Mouse (Mus musculus): ENCODE measurements around the gene Fdx1l. TPM values are rescaled to one million over a fixed set of nuclear protein-coding genes. Genes with fewer than 3 reads are reported as not detected.

Gene Fdx1l
- polyA plus RNA-seq, 1 experiment from 2014 or later: 73.5 TPM

DNA sequence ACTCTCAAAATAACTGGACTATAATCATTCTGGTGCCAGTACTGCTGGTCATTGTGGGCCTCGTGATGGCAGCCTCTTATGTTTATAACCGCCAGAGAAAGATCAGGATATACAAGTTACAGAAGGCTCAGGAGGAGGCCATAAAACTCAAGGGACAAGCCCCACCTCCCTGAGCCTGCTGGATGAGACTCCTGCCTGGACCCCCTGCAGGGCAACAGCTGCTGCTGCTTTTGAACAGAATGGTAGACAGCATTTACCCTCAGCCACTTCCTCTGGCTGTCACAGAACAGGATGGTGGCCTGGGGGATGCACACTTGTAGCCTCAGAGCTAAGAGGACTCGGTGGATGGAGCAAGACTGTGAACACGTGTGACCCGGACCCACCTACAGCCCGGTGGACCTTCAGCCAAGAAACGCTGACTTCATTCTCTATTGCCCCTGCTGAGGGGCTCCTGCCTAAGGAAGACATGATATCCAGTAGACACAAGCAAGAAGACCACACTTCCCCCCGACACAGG is 45.6 kb downstream of the Fdx1l start:
- Histone ChIP-seq H3K4me3 (ENCODE audit: low read depth, low read length) (no peak overlapping the region), H3K4me1 (ENCODE audit: control insufficient read depth, insufficient read depth, low read length) (peaks cover 16% of the 10 kb centered on the region), H3K27me3 (ENCODE audit: control insufficient read depth, insufficient read depth, low read length) (peaks cover 31% of the 10 kb centered on the region), H3K4me2 (ENCODE audit: low read depth, low read length) (no peak overlapping the region), H3K9ac (replicated peaks; ENCODE audit: low read depth, low read length) (no peak overlapping the region), H3K27ac (ENCODE audit: low read depth, low read length) (no peak overlapping the region), H3K9me3 (ENCODE audit: control insufficient read depth, low read length) (no peaks in the 10 kb centered on the region), H3K36me3 (ENCODE audit: control insufficient read depth, insufficient read depth, low read length) (no peaks in the 10 kb centered on the region)
- WGBS: 35% methylated on average over 8 of the region's 8 CpGs
- no peak for ATAC-seq (ENCODE audit: low read depth)

DNA sequence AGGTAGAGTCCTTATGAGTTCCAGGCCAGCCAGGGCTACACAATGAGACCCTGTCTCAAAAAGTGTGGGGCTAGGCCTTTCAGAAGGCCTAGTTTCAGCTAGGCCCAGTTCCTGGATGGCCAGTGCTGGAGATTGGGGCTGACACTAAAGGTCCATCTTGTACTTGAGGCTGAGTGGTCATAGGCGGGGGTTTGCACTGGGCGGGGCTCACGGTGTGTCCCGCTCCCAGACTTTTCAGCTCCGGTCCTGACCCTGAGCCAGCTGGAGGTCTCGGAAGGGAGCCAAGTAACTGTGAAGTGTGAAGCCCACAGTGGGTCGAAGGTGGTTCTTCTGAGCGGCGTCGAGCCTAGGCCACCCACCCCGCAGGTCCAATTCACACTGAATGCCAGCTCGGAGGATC is 46.6 kb downstream of the Fdx1l start:
- Histone ChIP-seq H3K4me3 (ENCODE audit: low read depth, low read length) (no peak overlapping the region), H3K27me3 (ENCODE audit: control insufficient read depth, insufficient read depth, low read length) (peaks cover 22% of the 10 kb centered on the region), H3K27ac (ENCODE audit: low read depth, low read length) (no peak overlapping the region), H3K4me1 (ENCODE audit: control insufficient read depth, insufficient read depth, low read length) (peaks cover 10% of the 10 kb centered on the region; the same call in 1 of the 2 replicates), H3K36me3 (ENCODE audit: control insufficient read depth, insufficient read depth, low read length) (no peaks in the 10 kb centered on the region), H3K9ac (replicated peaks; ENCODE audit: low read depth, low read length) (no peak overlapping the region), H3K4me2 (ENCODE audit: low read depth, low read length) (no peak overlapping the region), H3K9me3 (ENCODE audit: control insufficient read depth, low read length) (no peaks in the 10 kb centered on the region)
- 83% methylated on average over 12 of the region's 12 CpGs for WGBS
- ATAC-seq (ENCODE audit: low read depth): no peak

DNA sequence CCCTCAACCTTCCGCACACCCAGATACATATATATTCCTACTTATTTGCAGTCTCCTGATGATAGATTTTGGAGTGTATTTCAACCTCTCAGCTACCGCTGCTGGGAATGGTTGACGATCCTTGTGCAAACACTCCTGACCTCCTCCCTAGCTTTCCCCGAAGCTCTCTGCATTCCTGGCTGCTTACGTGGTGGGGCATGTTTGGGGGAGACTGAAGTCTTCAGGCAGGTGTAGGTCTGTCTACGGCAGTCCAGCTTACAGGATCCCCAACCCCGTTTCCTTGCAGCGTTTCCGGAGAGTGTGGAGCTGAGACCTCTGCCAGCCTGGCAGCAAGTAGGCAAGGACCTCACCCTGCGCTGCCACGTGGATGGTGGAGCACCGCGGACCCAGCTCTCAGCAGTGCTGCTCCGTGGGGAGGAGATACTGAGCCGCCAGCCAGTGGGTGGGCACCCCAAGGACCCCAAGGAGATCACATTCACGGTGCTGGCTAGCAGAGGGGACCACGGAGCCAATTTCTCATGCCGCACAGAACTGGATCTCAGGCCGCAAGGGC is 48.1 kb downstream of the Fdx1l start:
- Histone ChIP-seq H3K9ac (replicated peaks; ENCODE audit: low read depth, low read length) (no peak overlapping the region), H3K4me2 (ENCODE audit: low read depth, low read length) (no peak overlapping the region), H3K4me1 (ENCODE audit: control insufficient read depth, insufficient read depth, low read length) (0 out of 2 replicates have a peak, but pooled peaks cover 3% of the 10 kb centered on the region), H3K36me3 (ENCODE audit: control insufficient read depth, insufficient read depth, low read length) (no peaks in the 10 kb centered on the region), H3K4me3 (ENCODE audit: low read depth, low read length) (no peak overlapping the region), H3K27me3 (ENCODE audit: control insufficient read depth, insufficient read depth, low read length) (peaks cover 18% of the 10 kb centered on the region), H3K9me3 (ENCODE audit: control insufficient read depth, low read length) (no peaks in the 10 kb centered on the region), H3K27ac (ENCODE audit: low read depth, low read length) (no peak overlapping the region)
- no peak for ATAC-seq (ENCODE audit: low read depth)
- 66% methylated on average over 19 of the region's 19 CpGs for WGBS

DNA sequence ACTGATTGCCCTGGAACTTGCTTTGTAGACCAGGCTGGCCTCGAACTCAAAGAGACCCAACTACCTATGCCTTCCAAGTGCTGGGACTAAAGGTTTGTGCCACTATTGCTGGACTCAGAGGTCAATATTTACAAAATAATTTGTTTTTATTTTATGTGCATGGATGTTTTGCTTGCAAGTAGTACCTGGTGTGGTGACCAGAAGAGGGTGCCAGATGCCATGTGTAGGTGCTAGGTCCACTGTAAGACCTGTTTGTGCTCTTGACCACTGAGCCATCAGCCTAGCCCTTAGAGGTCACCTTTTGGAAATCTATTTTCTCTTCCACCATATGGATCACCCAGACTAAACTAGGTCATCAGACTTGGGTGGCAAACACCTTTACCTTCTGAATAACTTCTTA is 50.7 kb downstream of the Fdx1l start:
- H3K4me2 ChIP-seq (ENCODE audit: low read depth, low read length): no peak overlapping the region
- H3K36me3 ChIP-seq (ENCODE audit: control insufficient read depth, insufficient read depth, low read length): no peaks in the 10 kb centered on the region
- no peak overlapping the region for H3K9ac ChIP-seq (replicated peaks; ENCODE audit: low read depth, low read length)
- 71% methylated on average over 1 of the region's 1 CpGs for WGBS
- no peaks in the 10 kb centered on the region for H3K9me3 ChIP-seq (ENCODE audit: control insufficient read depth, low read length)
- peaks cover 6% of the 10 kb centered on the region for H3K27me3 ChIP-seq (ENCODE audit: control insufficient read depth, insufficient read depth, low read length)
- no peak overlapping the region for H3K4me3 ChIP-seq (ENCODE audit: low read depth, low read length)
- no peaks in the 10 kb centered on the region for H3K4me1 ChIP-seq (ENCODE audit: control insufficient read depth, insufficient read depth, low read length)
- ATAC-seq (ENCODE audit: low read depth): no peak
- H3K27ac ChIP-seq (ENCODE audit: low read depth, low read length): no peak overlapping the region

DNA sequence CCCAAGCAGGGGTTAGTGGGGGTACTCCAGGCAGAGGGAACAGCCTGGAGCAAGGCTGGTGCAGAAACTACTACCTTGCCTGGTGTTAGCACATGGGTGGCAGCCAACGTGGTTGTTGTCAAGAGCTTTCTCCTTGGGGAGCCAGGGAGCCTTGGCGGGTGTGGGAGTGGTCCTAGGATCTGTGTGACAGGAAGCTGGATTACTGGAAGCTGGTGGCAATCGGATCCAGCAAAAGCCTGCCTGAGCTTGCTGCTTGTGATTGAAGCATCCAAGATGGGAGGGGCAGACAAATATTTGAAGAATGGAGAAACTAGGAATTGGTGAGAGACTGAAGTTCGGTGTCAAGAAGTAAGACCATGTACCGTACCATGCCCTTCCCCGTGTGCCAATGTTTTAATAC is 51.1 kb downstream of the Fdx1l start:
- peaks cover 10% of the 10 kb centered on the region for H3K27me3 ChIP-seq (ENCODE audit: control insufficient read depth, insufficient read depth, low read length)
- no peak overlapping the region for H3K4me3 ChIP-seq (ENCODE audit: low read depth, low read length)
- ATAC-seq (ENCODE audit: low read depth): no peak
- no peaks in the 10 kb centered on the region for H3K36me3 ChIP-seq (ENCODE audit: control insufficient read depth, insufficient read depth, low read length)
- H3K4me2 ChIP-seq (ENCODE audit: low read depth, low read length): no peak overlapping the region
- no peaks in the 10 kb centered on the region for H3K4me1 ChIP-seq (ENCODE audit: control insufficient read depth, insufficient read depth, low read length)
- WGBS: 65% methylated on average over 6 of the region's 6 CpGs
- H3K9ac ChIP-seq (replicated peaks; ENCODE audit: low read depth, low read length): no peak overlapping the region
- no peaks in the 10 kb centered on the region for H3K9me3 ChIP-seq (ENCODE audit: control insufficient read depth, low read length)
- H3K27ac ChIP-seq (ENCODE audit: low read depth, low read length): no peak overlapping the region

DNA sequence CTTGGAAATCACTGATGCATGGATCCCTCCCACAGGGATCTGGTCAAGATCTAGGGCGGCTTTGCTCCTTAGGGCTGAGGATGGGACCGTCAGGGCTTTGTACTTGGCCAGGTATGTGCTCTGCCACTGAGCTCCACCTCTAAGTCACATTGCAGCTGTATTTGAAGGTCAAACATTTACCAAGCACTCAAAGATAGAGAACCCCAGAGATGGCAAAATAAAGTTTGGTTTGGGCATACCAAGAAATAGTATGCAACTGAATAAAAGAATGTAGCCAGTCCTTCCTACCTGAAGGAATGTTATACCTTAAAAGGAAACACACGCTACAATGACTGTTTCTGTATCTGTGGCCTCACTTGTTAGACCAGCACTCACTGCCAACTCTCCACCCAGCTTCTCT is 52.1 kb downstream of the Fdx1l start:
- Histone ChIP-seq H3K4me2 (ENCODE audit: low read depth, low read length) (no peak overlapping the region), H3K4me1 (ENCODE audit: control insufficient read depth, insufficient read depth, low read length) (no peaks in the 10 kb centered on the region), H3K36me3 (ENCODE audit: control insufficient read depth, insufficient read depth, low read length) (no peaks in the 10 kb centered on the region), H3K27ac (ENCODE audit: low read depth, low read length) (no peak overlapping the region), H3K27me3 (ENCODE audit: control insufficient read depth, insufficient read depth, low read length) (peaks cover 16% of the 10 kb centered on the region), H3K9ac (replicated peaks; ENCODE audit: low read depth, low read length) (no peak overlapping the region), H3K9me3 (ENCODE audit: control insufficient read depth, low read length) (no peaks in the 10 kb centered on the region), H3K4me3 (ENCODE audit: low read depth, low read length) (no peak overlapping the region)
- ATAC-seq (ENCODE audit: low read depth): no peak
- 81% methylated on average over 3 of the region's 3 CpGs for WGBS

DNA sequence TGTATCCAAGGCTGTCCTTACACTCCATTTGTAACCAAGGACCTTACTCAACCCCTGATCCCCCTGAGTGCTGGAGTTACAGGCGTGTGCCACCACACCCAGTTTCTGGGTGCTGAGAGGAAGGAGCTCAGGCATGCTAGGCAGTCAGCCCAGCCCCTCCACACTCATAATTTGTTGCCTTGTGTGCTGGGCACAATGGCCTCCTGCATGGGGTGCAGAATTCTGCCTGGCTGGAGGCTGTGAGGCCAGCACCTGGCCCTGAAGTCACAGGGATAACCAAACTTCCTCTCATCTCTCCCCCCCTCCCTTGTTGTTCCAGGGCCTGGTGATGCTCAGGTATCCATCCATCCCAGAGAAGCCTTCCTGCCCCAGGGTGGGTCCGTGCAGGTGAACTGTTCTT is 54.8 kb downstream of the Fdx1l start:
- Histone ChIP-seq H3K27me3 (ENCODE audit: control insufficient read depth, insufficient read depth, low read length) (peaks cover 28% of the 10 kb centered on the region), H3K36me3 (ENCODE audit: control insufficient read depth, insufficient read depth, low read length) (no peaks in the 10 kb centered on the region), H3K4me2 (ENCODE audit: low read depth, low read length) (no peak overlapping the region), H3K27ac (ENCODE audit: low read depth, low read length) (no peak overlapping the region), H3K4me1 (ENCODE audit: control insufficient read depth, insufficient read depth, low read length) (no peaks in the 10 kb centered on the region), H3K9ac (replicated peaks; ENCODE audit: low read depth, low read length) (no peak overlapping the region), H3K9me3 (ENCODE audit: control insufficient read depth, low read length) (no peaks in the 10 kb centered on the region), H3K4me3 (ENCODE audit: low read depth, low read length) (no peak overlapping the region)
- WGBS: 62% methylated on average over 2 of the region's 2 CpGs
- ATAC-seq (ENCODE audit: low read depth): no peak

MicroRNAs within 50 kb of the gene (microRNA counts, 519-probe panel; counts per million panel counts)
- microRNA mmu-miR-1900: not detected

Small RNA genes within 50 kb of the gene (microRNA-seq; reads per million reads assigned to microRNA genes)
- gene Mir1900 (not detected), gene Mir7082 (0.85 reads per million)

Other genes starting within 250 kb of the Fdx1l start
- gene A230050P20Rik, start 205.0 kb downstream of the Fdx1l start, polyA plus RNA-seq (2014; fragmentation: Nextera tagmentation; extraction: Ambion mirVana): 4.3 and 7.2 TPM in 2 replicates
- 11.1 and 14.5 TPM in 2 replicates for gene Angptl6, start 193.9 kb downstream of the Fdx1l start, polyA plus RNA-seq (2014; fragmentation: Nextera tagmentation; extraction: Ambion mirVana)
- 41.7 and 49.0 TPM in 2 replicates for gene Ppan, start 185.4 kb downstream of the Fdx1l start, polyA plus RNA-seq (2014; fragmentation: Nextera tagmentation; extraction: Ambion mirVana)
- gene Eif3g, start 175.0 kb downstream of the Fdx1l start, polyA plus RNA-seq (2014; fragmentation: Nextera tagmentation; extraction: Ambion mirVana): 226 and 228 TPM in 2 replicates
- gene Dnmt1, start 113.7 kb downstream of the Fdx1l start, polyA plus RNA-seq (2014; fragmentation: Nextera tagmentation; extraction: Ambion mirVana): 41.1 and 42.7 TPM in 2 replicates
- 7.4 and 8.7 TPM in 2 replicates for gene S1pr2, start 96.8 kb downstream of the Fdx1l start, polyA plus RNA-seq (2014; fragmentation: Nextera tagmentation; extraction: Ambion mirVana)
- 103 and 115 TPM in 2 replicates for gene Mrpl4, start 70.9 kb downstream of the Fdx1l start, polyA plus RNA-seq (2014; fragmentation: Nextera tagmentation; extraction: Ambion mirVana)
- 1.4 and 3.6 TPM in 2 replicates for gene Icam1, start 57.6 kb downstream of the Fdx1l start, polyA plus RNA-seq (2014; fragmentation: Nextera tagmentation; extraction: Ambion mirVana)
- 0.27 TPM in 1 of 2 replicates, not detected in the other for gene Icam4, start 44.2 kb downstream of the Fdx1l start, polyA plus RNA-seq (2014; fragmentation: Nextera tagmentation; extraction: Ambion mirVana)
- gene Icam5, start 41.5 kb downstream of the Fdx1l start, polyA plus RNA-seq (2014; fragmentation: Nextera tagmentation; extraction: Ambion mirVana): 1.3 and 1.6 TPM in 2 replicates
- gene Zglp1, start 6.5 kb downstream of the Fdx1l start, polyA plus RNA-seq (2014; fragmentation: Nextera tagmentation; extraction: Ambion mirVana): 1.2 and 2.7 TPM in 2 replicates
- 1.7 and 1.8 TPM in 2 replicates for gene Gm49373, start 518 bp downstream of the Fdx1l start, polyA plus RNA-seq (2014; fragmentation: Nextera tagmentation; extraction: Ambion mirVana)
- 0.88 and 1.5 TPM in 2 replicates for gene Gm38431, start 18.4 kb upstream of the Fdx1l start, polyA plus RNA-seq (2014; fragmentation: Nextera tagmentation; extraction: Ambion mirVana)
- 29.4 and 35.2 TPM in 2 replicates for gene Raver1, start 18.4 kb upstream of the Fdx1l start, polyA plus RNA-seq (2014; fragmentation: Nextera tagmentation; extraction: Ambion mirVana)
- gene Tyk2, start 57.6 kb upstream of the Fdx1l start, polyA plus RNA-seq (2014; fragmentation: Nextera tagmentation; extraction: Ambion mirVana): 7.9 and 10.2 TPM in 2 replicates
- 190 and 219 TPM in 2 replicates for gene Cdc37, start 76.4 kb upstream of the Fdx1l start, polyA plus RNA-seq (2014; fragmentation: Nextera tagmentation; extraction: Ambion mirVana)
- 27.5 and 35.3 TPM in 2 replicates for gene Pde4a, start 92.1 kb upstream of the Fdx1l start, polyA plus RNA-seq (2014; fragmentation: Nextera tagmentation; extraction: Ambion mirVana)
- 34.2 and 43.6 TPM in 2 replicates for gene Keap1, start 165.7 kb upstream of the Fdx1l start, polyA plus RNA-seq (2014; fragmentation: Nextera tagmentation; extraction: Ambion mirVana)
- gene S1pr5, start 174.8 kb upstream of the Fdx1l start, polyA plus RNA-seq (2014; fragmentation: Nextera tagmentation; extraction: Ambion mirVana): 4.2 and 5.0 TPM in 2 replicates
- 50.4 and 50.5 TPM in 2 replicates for gene Atg4d, start 191.7 kb upstream of the Fdx1l start, polyA plus RNA-seq (2014; fragmentation: Nextera tagmentation; extraction: Ambion mirVana)
- gene Kri1, start 214.4 kb upstream of the Fdx1l start, polyA plus RNA-seq (2014; fragmentation: Nextera tagmentation; extraction: Ambion mirVana): 14.2 and 16.4 TPM in 2 replicates
- 113 and 125 TPM in 2 replicates for gene Cdkn2d, start 217.8 kb upstream of the Fdx1l start, polyA plus RNA-seq (2014; fragmentation: Nextera tagmentation; extraction: Ambion mirVana)
- gene Ap1m2, start 238.7 kb upstream of the Fdx1l start, polyA plus RNA-seq (2014; fragmentation: Nextera tagmentation; extraction: Ambion mirVana): 1.1 and 2.3 TPM in 2 replicates
- 67.7 and 75.1 TPM in 2 replicates for gene Slc44a2, start 247.1 kb upstream of the Fdx1l start, polyA plus RNA-seq (2014; fragmentation: Nextera tagmentation; extraction: Ambion mirVana)